Mouse (Mus musculus): ENCODE data around the gene Tmem217.

DNA sequence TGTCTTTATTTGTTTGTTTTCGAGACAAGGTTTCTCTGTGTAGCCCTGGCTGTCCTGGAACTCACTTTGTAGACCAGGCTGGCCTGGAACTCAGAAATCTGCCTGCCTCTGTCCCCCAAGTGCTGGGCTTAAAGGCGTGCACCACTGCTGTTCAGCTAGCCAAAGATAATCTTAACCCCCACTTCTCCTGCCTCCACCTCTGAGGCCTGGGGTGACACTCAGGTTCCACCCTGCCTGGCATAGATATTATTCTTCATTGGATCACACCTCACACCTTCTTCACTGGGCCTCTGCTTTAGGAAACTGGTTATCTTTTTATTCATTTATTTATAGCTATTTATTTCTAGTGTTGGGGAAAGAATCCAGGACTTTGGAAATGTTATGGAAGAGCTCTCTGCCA, 71.9 kb downstream of the Tmem217 start:
- TF ChIP-seq CTCF (IDR thresholded peaks at IDR 0.05; ENCODE audit: low read depth) (no peak), EP300 (IDR thresholded peaks at IDR 0.05; ENCODE audit: low read depth) (no peak)

All from heart, postnatal 0 days (tissue).